Mouse (Mus musculus): Measurements from ENCODE around the gene Akap6.

Akap6 gene

DNA sequence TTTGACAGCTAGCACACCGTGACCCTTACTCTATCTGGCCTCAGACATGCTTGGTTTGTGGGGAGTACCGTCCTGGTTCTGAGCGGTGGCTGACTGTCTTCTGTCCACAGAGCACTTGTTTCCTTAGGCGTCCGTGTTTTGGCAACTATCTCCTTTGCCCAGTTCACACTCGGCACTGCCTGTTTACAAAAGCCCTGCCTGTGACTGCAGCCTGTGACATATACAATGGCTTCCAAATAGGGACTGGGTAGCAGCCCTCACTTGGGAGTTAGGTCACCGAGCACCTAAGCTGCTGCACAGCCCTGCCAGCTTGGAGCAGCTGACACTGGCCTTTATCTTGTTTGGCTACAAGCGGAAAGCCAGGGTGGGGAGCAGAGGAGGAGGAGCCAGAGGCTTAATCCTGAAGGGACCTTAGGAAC, 91.2 kb downstream of the Akap6 start:
- no peak for DNase-seq

- DNase-seq, result no peak
These were observed 94.9 kb downstream of the Akap6 start for GRCm38 (mm10) chr12:52794131-52794530.

DNA sequence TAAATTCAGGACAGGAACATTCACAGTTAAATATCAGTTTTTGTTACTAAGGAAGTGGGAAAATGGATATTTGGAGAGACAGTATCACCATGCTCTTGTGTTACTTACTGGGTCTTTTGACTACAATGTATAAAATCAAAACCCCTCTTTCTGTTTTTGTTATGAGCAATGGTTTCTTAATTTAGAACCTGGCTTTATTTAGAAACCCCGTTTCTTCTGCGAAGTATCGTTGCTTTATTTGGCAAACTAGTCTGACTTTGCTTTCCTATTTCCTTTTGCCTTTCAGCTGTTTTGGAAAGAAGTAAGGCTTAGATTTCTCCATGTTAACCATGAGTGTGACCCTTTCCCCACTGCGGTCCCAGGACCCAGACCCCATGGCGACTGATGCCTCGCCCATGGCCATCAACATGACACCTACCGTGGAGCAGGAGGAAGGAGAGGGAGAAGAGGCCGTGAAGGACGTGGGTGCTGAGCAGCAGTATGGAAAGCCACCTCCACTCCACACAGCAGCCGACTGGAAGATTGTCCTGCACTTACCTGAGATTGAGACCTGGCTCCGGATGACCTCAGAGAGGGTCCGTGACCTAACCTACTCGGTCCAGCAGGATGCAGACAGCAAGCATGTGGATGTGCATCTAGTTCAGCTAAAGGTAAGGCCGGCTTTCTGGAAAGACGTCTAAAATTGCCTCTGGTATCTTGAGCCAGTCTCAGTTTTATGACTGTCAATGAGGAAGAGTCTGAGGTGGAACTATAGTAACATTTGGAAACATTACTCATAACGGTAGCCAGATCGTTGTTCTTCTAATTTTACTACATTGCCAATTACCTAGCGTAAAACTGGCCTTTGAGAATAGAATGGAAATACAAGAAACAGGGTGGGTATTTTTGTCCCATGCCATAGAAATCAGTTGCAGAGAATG, 96.6 kb downstream of the Akap6 start:
- no peak for DNase-seq

- no peak for DNase-seq
These were observed 97.2 kb downstream of the Akap6 start for GRCm38 (mm10) chr12:52796471-52796795.

- DNase-seq, result no peak
These were observed 100.5 kb downstream of the Akap6 start for GRCm38 (mm10) chr12:52799717-52800116.

DNA sequence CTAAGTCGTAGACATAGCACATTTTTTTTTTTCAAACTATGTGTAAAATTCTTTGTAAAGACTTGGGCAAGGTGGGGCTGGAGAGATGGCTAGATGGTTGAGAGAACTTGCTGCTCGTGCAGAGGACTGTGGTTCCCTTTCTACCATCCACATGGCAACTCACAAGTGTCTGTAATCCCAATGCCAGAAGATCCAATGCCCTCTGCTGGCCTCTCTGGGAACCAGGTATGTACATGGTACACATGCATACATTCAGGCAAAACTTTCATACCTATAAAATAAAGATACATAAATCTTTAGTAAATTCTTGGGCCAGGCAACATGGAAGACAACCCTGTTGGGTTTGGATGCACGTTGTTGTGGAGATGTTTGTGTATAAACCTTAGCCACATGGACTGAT, 107.1 kb downstream of the Akap6 start:
- DNase-seq, result no peak

DNA sequence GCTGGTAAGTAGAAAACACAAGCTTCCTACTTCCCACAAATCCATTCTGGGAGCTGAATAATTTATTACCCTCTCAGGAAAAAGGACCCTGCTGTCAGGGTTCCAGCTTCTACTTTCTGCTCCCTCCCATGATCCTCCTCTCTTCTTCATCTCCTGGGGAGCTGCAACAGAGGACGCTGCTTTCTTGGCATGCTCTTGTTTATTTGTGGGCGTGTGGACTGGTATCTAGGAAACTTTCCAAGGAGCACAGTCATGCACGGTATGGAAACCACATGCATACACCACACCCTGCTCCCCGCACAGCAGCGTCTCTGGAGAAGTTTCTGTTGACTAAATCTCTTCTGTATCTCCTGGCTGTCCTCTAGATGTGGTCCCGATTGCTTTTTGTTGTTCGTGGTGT, 119.4 kb downstream of the Akap6 start:
- peak; percentile 82 for DNase-seq

DNA sequence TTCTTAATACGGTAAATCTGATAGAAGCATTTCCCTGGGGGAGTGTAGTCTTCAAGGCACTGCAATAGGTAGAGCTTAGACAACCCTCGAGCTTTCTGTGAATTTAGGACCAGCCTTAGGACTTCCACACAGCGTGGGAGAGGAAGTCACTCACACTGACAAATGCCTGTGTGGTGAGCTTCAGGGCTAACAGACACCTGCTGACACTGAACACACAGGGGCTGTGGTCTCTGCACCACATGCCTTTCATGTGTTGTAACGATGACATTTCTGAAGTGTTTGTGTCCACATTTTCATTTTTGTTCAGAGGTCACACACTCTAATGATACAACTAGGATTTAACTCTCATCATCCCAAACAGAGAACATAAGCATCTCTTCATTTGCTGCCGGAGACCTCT, 125.6 kb downstream of the Akap6 start:
- no peak for DNase-seq

GRCm38 (mm10) chr12:52828944-52829736, 130.0 kb downstream of the Akap6 start:
- DNase-seq, result no peak

- no peak for DNase-seq
These were observed 132.6 kb downstream of the Akap6 start for GRCm38 (mm10) chr12:52831782-52832181.

DNA sequence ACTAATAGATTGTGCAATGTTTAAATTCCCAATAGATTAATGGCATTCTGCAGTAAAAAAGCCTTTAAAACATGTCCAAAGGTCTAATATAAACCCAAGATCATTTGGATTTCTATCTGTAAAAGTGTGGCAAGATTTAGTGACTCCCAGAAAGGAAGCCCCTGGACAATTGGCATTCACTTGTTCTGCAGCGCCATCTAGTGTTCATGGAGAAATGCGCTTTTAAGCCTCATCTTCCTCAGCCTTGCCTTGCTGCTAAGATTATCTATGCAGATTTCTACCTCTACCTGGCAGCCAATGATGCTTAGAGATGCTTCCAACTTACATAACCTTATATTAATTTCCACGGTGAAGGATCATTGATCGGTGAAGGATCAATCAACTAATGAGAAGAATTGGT, 133.0 kb downstream of the Akap6 start:
- DNase-seq, result peak; percentile 80

- DNase-seq, result peak; percentile 78
These were observed 134.0 kb downstream of the Akap6 start for GRCm38 (mm10) chr12:52833141-52833540.

DNA sequence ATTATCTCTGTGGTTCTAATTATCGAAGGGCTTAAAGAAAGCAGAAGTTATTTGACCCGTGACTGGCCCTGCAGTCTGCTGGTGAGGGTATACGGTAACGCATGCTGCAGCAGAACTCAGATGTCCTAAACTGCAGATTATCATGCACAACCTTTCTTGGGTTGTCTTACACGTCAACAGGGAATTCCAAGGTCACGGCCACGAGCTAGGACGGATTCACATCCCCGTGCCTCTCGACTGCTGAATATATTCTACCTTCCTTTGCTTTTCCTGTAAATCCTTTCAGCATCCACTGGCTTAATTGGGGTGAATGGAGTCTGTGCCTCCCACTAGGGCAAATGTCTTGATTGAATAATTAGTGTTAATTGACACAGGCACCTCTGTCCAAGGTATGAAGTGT, 134.9 kb downstream of the Akap6 start:
- DNase-seq, result no peak

DNA sequence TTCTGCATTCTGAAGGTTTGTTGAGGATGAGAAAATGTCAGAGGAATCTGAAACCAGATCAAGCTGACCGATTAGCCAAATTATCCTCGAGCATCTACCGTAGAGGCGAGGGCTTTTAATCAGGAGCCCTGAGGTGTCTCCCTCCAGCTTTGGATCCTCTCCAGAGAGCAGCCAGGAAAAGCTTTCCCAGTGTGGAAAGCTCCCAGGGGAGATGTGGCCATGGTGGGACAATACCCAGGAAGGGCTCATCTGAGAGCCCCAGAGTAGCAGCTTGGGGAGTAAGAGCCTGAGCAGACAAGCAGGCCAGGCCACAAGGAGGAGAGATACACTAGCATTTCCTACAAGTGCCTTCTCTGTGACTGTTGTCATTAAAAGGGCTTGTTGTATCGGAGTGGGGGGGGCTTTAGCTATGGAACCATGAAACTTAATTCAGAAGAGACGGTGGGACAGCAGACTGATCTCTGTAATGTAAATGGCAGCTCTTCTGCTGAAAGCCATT, 135.6 kb downstream of the Akap6 start:
- no peak for DNase-seq

- DNase-seq, result no peak
These were observed 136.1 kb downstream of the Akap6 start for GRCm38 (mm10) chr12:52835291-52835742.

DNA sequence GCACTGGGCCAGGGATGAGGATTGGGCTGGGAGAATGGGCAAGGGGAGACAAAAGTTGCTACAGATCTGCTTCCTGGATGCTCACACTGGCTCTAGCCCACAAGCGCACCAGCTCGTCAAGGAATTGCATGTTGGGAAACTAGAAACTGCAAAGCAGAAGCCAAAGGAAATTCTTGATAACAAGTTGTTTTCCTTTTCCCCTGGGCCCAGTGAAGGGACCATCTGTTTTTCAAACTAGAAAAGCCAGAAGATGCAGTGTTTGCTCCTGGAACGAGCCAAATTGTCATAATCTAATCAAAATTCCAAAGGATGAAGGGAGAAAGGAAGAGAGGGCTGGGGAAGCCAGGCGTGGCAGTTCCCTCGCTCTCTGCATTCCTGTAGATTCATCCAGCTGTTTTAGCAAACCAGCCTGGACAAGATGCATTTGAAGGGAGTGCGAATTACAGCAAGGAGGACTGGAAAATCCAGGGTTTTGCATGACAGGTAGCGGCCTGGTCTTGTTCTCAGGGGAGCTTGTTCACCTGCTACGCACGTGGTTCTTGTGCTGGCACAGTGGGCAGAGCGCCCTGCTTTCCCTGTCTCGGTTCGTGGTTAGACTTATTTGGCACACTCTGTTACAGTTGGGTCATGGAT, 136.8 kb downstream of the Akap6 start:
- no peak for DNase-seq

- no peak for DNase-seq
These were observed 146.8 kb downstream of the Akap6 start for GRCm38 (mm10) chr12:52845982-52846381.

DNA sequence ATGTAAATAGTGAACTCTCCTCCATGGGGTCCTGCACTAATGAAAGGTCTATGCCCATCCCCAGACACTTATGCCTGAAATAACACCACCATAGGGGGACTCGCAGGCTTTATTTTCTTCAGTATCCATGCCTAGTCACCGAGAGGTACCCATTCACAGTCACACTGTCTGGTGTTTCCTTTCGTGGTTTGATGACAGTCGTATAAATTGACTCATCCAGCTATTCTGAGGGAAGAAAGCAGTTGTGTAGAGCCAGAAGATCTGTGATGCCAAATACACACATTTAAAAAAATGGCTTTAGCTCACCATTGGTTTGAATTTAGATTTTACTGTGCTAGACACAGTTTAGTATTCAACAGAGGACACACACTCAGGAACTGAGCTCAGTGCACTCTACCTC, 147.8 kb downstream of the Akap6 start:
- DNase-seq, result no peak

DNA sequence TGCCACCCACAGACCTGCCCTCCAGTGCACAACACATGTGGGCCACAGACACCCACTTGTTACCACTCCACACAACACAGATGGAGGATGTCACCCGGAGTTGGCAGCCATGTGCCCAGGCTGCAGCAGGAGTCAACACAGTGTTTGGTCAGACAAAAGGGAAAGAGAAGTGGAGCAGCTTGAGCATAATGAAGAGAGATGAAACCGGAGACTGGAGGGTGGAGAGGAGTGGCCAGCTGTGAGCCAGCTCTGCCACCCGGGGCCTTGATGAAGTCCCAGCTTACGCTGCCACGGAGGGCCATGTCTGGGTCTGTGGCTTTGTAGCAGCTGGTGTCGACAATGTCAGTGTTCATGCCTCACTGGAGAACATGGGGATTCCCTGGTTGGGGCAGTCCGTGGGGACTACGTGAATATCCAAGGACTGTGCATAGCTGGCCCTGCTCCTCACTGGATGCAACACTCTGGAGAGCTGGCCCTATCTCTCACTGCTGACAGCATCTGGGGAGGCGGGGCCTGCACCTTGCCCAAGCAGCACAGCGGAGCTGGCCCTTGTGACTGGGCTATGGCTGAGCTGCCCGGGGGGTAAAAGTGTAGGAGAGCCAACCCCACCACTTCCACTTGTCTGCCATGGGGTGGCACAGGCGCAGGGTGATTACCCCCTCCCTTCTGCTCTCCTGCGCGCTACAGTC, 148.8 kb downstream of the Akap6 start:
- DNase-seq, result no peak

- DNase-seq, result no peak
These were observed 149.3 kb downstream of the Akap6 start for GRCm38 (mm10) chr12:52848519-52848855.

GRCm38 (mm10) chr12:52849297-52849696, 150.1 kb downstream of the Akap6 start:
- DNase-seq, result no peak

- DNase-seq, result no peak
These were observed 151.3 kb downstream of the Akap6 start for GRCm38 (mm10) chr12:52850332-52851036.

Data from right cerebral cortex, adult 18-20 months (tissue).